Mouse (Mus musculus) spleen, postnatal 4 days (tissue): ENCODE results near the gene Abo.

ENCODE experiments used
- DNase-seq, 2 experiments: peaks; one replicate each; pipeline ENCODE4 v3.0.0; 2022; ENCODE audit warnings: low spot score in 2 of 2

Gene Abo

DNA sequence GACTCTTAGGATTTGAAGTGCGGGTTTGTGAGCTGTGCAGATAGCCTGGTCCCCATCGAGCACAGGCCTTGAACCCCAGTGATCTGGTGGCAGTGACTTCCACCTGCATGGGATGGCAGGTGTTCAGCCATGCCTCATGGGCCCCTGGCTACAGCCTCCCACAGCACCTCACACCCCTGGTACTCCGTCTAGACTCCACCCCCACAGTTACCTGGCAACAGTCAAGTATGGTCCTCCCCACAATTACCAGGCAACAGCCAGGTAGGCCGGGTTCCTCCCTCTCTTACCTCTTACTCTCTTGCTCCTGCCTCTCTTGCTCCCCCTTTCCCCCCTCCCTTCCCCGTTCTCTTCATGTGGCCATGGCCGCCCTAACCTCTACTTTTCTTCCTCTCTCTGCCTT is 5.9 kb upstream of the Abo start:
- DNase-seq = no peak

DNA sequence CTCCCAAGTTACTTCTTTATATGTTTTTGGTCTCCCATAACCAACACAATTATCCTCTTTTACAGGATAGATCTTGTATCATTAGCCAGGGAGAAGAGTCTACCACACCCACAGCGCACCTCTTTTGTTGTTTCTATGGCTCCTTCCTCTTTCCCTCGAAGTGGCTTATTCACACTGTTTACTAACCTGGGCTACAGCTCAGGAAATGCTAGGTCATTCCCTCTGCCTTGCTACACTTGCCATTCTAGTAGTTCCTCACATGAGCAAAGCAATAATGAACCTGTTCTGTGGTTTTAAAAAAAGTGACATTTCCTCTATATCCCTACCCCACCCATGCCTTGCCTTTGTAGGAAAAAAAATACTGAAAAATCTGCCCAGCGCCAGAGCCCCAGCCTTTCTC is 1.9 kb downstream of the Abo start:
- DNase-seq = no peak

DNA sequence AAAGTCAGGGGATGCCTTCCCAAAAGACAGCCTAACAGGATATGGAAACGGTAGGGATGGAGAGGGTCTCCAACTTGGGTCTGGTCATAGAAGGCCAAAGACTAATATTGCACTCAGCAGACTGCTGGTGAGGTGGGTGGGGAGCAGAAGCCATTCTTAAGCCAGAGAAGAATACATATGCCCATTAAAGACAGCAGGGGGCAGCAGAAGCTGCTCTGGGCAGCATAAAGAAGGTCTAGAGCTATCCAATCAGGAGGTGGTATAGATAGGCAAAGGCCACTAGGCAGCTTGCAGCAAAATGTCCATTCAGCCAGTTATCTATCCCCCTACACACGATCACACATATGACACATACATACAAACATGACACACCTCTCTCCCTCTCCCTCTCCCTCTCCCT is 17.1 kb downstream of the Abo start:
- peak in 1 of 2 experiments; percentile 60 for DNase-seq

DNA sequence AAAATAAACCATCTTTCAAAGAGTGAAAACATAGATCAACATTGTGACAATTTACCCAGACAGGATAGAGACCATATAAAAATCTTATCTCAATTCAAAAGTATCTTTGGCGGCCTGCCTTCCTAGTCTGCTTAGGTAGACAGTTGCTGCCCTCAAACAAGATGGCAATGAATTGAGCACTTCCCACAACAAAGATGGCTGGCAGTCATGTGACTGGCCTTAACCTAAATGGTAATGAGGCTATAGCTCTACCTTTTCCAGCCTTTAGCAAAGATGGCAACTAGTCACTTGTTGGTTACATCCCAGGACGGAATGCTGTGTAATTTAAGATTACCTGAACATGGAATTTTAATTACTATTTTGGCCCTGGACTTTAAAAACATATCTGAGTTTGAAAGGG is 32.3 kb downstream of the Abo start:
- no peak for DNase-seq

DNA sequence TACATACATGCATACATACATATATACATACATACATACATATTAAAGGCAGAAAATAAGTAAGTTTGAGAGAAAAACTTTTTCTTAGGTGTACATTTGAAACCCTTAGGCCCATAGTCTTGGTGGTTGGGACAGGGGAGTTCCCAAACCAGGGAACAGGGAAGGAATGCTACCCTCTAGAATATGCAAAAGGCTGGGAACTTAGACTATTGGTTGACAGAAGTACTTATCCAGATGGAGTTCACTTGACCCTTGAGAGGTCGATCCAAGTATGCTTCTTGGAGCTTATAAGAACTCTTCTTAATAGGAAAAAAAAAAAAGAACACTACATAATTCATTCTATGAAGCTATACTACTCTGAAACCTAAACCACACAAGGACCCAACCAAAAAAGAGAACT is 36.7 kb downstream of the Abo start:
- no peak for DNase-seq

DNA sequence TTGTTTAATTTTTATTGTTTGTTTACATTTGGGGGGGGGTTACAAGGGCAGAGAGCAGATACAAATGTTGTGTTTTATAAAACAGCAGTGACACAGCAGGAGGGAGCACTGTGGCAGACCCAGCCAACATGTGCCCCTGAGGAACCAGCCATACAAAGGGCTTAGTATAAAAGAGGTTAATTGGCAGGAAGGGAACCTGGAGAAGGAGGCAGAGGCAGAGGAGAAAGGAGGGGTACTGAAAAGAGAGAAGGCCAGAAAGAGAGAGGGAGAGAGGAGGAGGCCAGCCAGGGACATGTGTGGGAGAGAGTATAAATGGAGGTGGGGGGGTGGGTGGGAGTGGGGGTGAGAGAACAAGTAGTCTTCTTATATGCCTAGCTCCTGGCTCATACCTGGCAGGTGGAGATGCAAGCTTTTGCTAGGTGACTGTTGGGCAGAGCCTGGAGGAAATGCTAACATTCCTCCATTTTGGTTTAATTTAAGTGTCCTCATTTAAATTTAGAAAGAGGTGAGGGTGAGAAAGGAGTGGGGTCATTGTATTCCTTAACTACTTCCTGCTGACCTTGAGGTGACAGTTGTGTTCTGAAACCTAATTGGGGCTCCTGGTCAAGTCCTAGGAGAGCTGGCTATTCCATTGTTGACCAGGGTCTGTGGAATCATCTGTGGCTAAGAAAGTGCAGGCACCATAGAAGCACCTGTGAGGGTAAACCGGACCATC is 37.4 kb downstream of the Abo start:
- no peak for DNase-seq
